Mouse (Mus musculus): ENCODE data around the gene Ptgr1. TPM values are rescaled to one million over a fixed set of nuclear protein-coding genes. Genes with fewer than 3 reads are reported as not detected.

The Ptgr1 gene
- polyA plus RNA-seq, 1 experiment from 2014 or later: 28.0 TPM

DNA sequence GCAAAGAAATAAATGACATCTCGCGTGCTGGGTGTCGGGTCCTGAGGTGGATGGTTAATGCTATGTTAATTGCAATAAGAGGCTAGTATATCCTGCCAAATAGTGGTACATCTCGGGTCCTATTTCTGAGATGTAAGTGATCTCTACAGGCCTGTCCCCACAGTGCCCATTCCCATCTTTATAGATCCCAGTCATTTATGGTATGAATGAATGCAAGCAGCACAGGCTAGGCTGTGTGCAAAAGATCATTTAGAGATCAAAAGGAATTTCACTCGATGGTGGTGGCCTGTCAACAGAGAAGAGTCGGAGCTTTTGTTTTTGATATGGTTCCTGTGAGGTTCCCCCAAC lies 42.7 kb downstream of the Ptgr1 start:
- ATAC-seq (replicated peaks; ENCODE audit: low FRiP score) (no peak), DNase-seq (ENCODE audit: low spot score) (peak; percentile 22)
- Histone ChIP-seq H3K9ac (ENCODE audit: low read depth, low read length) (no peak overlapping the region), H3K27me3 (replicated peaks; ENCODE audit: control insufficient read depth, insufficient read depth, low read length) (peaks cover 13% of the 10 kb centered on the region), H3K27ac (ENCODE audit: low read depth, low read length) (no peak overlapping the region), H3K4me1 (replicated peaks; ENCODE audit: control insufficient read depth, insufficient read depth, low read length) (no peaks in the 10 kb centered on the region), H3K4me3 (ENCODE audit: low read depth, low read length) (peak overlapping the region; percentile 70), H3K36me3 (ENCODE audit: control insufficient read depth, insufficient read depth, low read length) (no peaks in the 10 kb centered on the region), H3K4me2 (peak overlapping the region; percentile 95), H3K9me3 (ENCODE audit: control insufficient read depth, low read length) (no peaks in the 10 kb centered on the region)
- 22% methylated on average over 6 of the region's 6 CpGs for WGBS

GRCm38 (mm10) chr4:58943420-58944205 lies 43.3 kb downstream of the Ptgr1 start, which contains the start of gene Zkscan16:
Zkscan16 (plus strand) TSS chr4:58943628.
- 2% methylated on average over 50 of the region's 50 CpGs for WGBS
- Histone ChIP-seq H3K4me1 (replicated peaks; ENCODE audit: control insufficient read depth, insufficient read depth, low read length) (no peaks in the 10 kb centered on the region), H3K27me3 (replicated peaks; ENCODE audit: control insufficient read depth, insufficient read depth, low read length) (peaks cover 13% of the 10 kb centered on the region), H3K36me3 (ENCODE audit: control insufficient read depth, insufficient read depth, low read length) (no peaks in the 10 kb centered on the region), H3K4me2 (peak within 1 kb of the TSS; percentile 95), H3K9ac (ENCODE audit: low read depth, low read length) (peak within 1 kb of the TSS; percentile 28), H3K4me3 (ENCODE audit: low read depth, low read length) (peak within 1 kb of the TSS; percentile 70), H3K9me3 (ENCODE audit: control insufficient read depth, low read length) (no peaks in the 10 kb centered on the region), H3K27ac (ENCODE audit: low read depth, low read length) (no peak within 1 kb of the TSS)
- peak; percentile 61 for ATAC-seq (replicated peaks; ENCODE audit: low FRiP score)
- DNase-seq (ENCODE audit: low spot score): peak; percentile 82

GRCm38 (mm10) chr4:58942942-58943341 lies 44.0 kb downstream of the Ptgr1 start:
- H3K36me3 ChIP-seq (ENCODE audit: control insufficient read depth, insufficient read depth, low read length): no peaks in the 10 kb centered on the region
- 78% methylated on average over 4 of the region's 4 CpGs for WGBS
- peak overlapping the region; percentile 70 for H3K4me3 ChIP-seq (ENCODE audit: low read depth, low read length)
- no peaks in the 10 kb centered on the region for H3K4me1 ChIP-seq (replicated peaks; ENCODE audit: control insufficient read depth, insufficient read depth, low read length)
- ATAC-seq (replicated peaks; ENCODE audit: low FRiP score) (no peak), DNase-seq (ENCODE audit: low spot score) (peak; percentile 27)
- no peak overlapping the region for H3K9ac ChIP-seq (ENCODE audit: low read depth, low read length)
- peaks cover 13% of the 10 kb centered on the region for H3K27me3 ChIP-seq (replicated peaks; ENCODE audit: control insufficient read depth, insufficient read depth, low read length)
- H3K27ac ChIP-seq (ENCODE audit: low read depth, low read length): no peak overlapping the region
- H3K4me2 ChIP-seq: peak overlapping the region; percentile 95
- H3K9me3 ChIP-seq (ENCODE audit: control insufficient read depth, low read length): no peaks in the 10 kb centered on the region

DNA sequence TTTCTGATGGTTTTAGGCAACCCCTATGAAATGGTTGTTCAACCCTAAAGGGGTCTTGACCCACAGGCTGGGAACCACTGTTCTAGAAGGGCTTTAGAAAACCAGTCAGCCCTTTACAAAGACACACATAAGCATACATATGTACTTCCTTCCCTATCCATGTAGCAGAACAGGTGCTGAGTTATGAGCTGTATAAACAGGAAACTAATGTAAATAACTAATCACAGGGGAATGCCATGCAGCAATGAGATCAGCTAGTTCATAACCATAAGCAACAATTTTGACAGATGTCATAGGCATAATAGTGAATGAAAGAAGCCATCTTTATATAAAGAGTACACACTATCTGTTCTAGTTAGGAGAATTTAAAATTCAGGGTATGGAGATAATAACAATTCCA lies 45.3 kb downstream of the Ptgr1 start:
- Histone ChIP-seq H3K9ac (ENCODE audit: low read depth, low read length) (no peak overlapping the region), H3K27ac (ENCODE audit: low read depth, low read length) (no peak overlapping the region), H3K4me1 (replicated peaks; ENCODE audit: control insufficient read depth, insufficient read depth, low read length) (no peaks in the 10 kb centered on the region), H3K4me3 (ENCODE audit: low read depth, low read length) (no peak overlapping the region), H3K9me3 (ENCODE audit: control insufficient read depth, low read length) (no peaks in the 10 kb centered on the region), H3K36me3 (ENCODE audit: control insufficient read depth, insufficient read depth, low read length) (no peaks in the 10 kb centered on the region), H3K4me2 (no peak overlapping the region), H3K27me3 (replicated peaks; ENCODE audit: control insufficient read depth, insufficient read depth, low read length) (peaks cover 13% of the 10 kb centered on the region)
- DNase-seq (ENCODE audit: low spot score) (peak; percentile 4), ATAC-seq (replicated peaks; ENCODE audit: low FRiP score) (no peak)

DNA sequence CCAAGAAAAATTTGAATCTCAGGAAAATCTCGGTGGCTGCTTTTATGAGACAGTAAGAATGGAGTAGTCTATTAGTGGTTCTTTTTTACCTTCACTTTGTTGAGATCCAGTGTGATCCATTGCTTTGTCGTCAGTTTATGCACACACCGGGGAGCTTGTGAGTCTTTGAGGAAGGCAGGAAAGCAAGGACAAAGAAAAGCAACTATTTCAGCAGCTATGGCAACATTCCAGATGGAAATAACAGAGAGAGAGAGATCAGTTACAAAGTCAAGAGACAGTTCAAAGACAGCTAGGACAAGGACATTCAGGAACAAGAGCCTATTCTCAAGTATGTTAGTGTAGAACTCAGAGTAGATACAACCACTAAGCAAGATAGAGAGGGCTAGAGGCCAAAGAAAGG lies 51.1 kb downstream of the Ptgr1 start:
- Histone ChIP-seq H3K9me3 (ENCODE audit: control insufficient read depth, low read length) (no peaks in the 10 kb centered on the region), H3K27me3 (replicated peaks; ENCODE audit: control insufficient read depth, insufficient read depth, low read length) (no peaks in the 10 kb centered on the region), H3K4me1 (replicated peaks; ENCODE audit: control insufficient read depth, insufficient read depth, low read length) (no peaks in the 10 kb centered on the region), H3K4me3 (ENCODE audit: low read depth, low read length) (no peak overlapping the region), H3K9ac (ENCODE audit: low read depth, low read length) (no peak overlapping the region), H3K27ac (ENCODE audit: low read depth, low read length) (no peak overlapping the region), H3K36me3 (ENCODE audit: control insufficient read depth, insufficient read depth, low read length) (no peaks in the 10 kb centered on the region), H3K4me2 (no peak overlapping the region)
- DNase-seq (ENCODE audit: low spot score) (no peak), ATAC-seq (replicated peaks; ENCODE audit: low FRiP score) (no peak)
- 79% methylated on average over 3 of the region's 3 CpGs for WGBS

GRCm38 (mm10) chr4:58934746-58935476 lies 52.0 kb downstream of the Ptgr1 start:
- ATAC-seq (replicated peaks; ENCODE audit: low FRiP score) (peak; percentile 80), DNase-seq (ENCODE audit: low spot score) (peak; percentile 29)
- no peaks in the 10 kb centered on the region for H3K27me3 ChIP-seq (replicated peaks; ENCODE audit: control insufficient read depth, insufficient read depth, low read length)
- WGBS: 40% methylated on average over 15 of the region's 15 CpGs
- no peak overlapping the region for H3K9ac ChIP-seq (ENCODE audit: low read depth, low read length)
- peak overlapping the region; percentile 38; the same call in 1 of the 2 replicates for H3K4me2 ChIP-seq
- H3K27ac ChIP-seq (ENCODE audit: low read depth, low read length): no peak overlapping the region
- no peaks in the 10 kb centered on the region for H3K9me3 ChIP-seq (ENCODE audit: control insufficient read depth, low read length)
- H3K36me3 ChIP-seq (ENCODE audit: control insufficient read depth, insufficient read depth, low read length): no peaks in the 10 kb centered on the region
- H3K4me1 ChIP-seq (replicated peaks; ENCODE audit: control insufficient read depth, insufficient read depth, low read length): no peaks in the 10 kb centered on the region
- no peak overlapping the region for H3K4me3 ChIP-seq (ENCODE audit: low read depth, low read length)

- no peaks in the 10 kb centered on the region for H3K9me3 ChIP-seq (ENCODE audit: control insufficient read depth, low read length)
- H3K4me3 ChIP-seq (ENCODE audit: low read depth, low read length): no peak overlapping the region
- no peak for ATAC-seq (replicated peaks; ENCODE audit: low FRiP score)
- WGBS: 71% methylated on average over 4 of the region's 4 CpGs
- H3K4me2 ChIP-seq: no peak overlapping the region
- H3K4me1 ChIP-seq (replicated peaks; ENCODE audit: control insufficient read depth, insufficient read depth, low read length): no peaks in the 10 kb centered on the region
- no peak overlapping the region for H3K9ac ChIP-seq (ENCODE audit: low read depth, low read length)
- DNase-seq (ENCODE audit: low spot score): no peak
- no peaks in the 10 kb centered on the region for H3K36me3 ChIP-seq (ENCODE audit: control insufficient read depth, insufficient read depth, low read length)
- H3K27me3 ChIP-seq (replicated peaks; ENCODE audit: control insufficient read depth, insufficient read depth, low read length): no peaks in the 10 kb centered on the region
- H3K27ac ChIP-seq (ENCODE audit: low read depth, low read length): no peak overlapping the region
Observed at GRCm38 (mm10) chr4:58934308-58934707, 52.6 kb downstream of the Ptgr1 start.

- Histone ChIP-seq H3K9me3 (ENCODE audit: control insufficient read depth, low read length) (no peaks in the 10 kb centered on the region; the same call in 1 of the 2 replicates), H3K27me3 (replicated peaks; ENCODE audit: control insufficient read depth, insufficient read depth, low read length) (no peaks in the 10 kb centered on the region), H3K4me3 (ENCODE audit: low read depth, low read length) (no peak overlapping the region), H3K36me3 (ENCODE audit: control insufficient read depth, insufficient read depth, low read length) (no peaks in the 10 kb centered on the region), H3K4me2 (no peak overlapping the region), H3K27ac (ENCODE audit: low read depth, low read length) (no peak overlapping the region), H3K4me1 (replicated peaks; ENCODE audit: control insufficient read depth, insufficient read depth, low read length) (no peaks in the 10 kb centered on the region), H3K9ac (ENCODE audit: low read depth, low read length) (no peak overlapping the region)
- 76% methylated on average over 6 of the region's 6 CpGs for WGBS
- ATAC-seq (replicated peaks; ENCODE audit: low FRiP score): no peak
- no peak for DNase-seq (ENCODE audit: low spot score)
Observed at GRCm38 (mm10) chr4:58932541-58932940, 54.4 kb downstream of the Ptgr1 start.

All from liver, embryonic 11.5 days (tissue).